Mouse (Mus musculus) embryonic fibroblast, embryonic 13.5 days (primary cell): ENCODE data around the gene Cdc42bpb.

Source experiments
- CTCF ChIP-seq: IDR thresholded peaks from 2 replicates; pipeline ENCODE4 v1.5.1; 2011; ENCODE audit warnings: mild to moderate bottlenecking, control low read depth, low read length, moderate library complexity, borderline replicate concordance; ENCODE audit not compliant: insufficient read depth
- POLR2A ChIP-seq: IDR thresholded peaks from 2 replicates; pipeline ENCODE4 v1.6.1; 2011; ENCODE audit warnings: low read depth, mild to moderate bottlenecking, control low read depth, low read length, moderate library complexity

- TF ChIP-seq CTCF, result no peak
- TF ChIP-seq POLR2A, result no peak
Observed at GRCm38 (mm10) chr12:111245070-111245469, 132.4 kb downstream of the Cdc42bpb start.
